Mouse (Mus musculus): ENCODE data around the gene Insyn1.

Gene Insyn1

DNA sequence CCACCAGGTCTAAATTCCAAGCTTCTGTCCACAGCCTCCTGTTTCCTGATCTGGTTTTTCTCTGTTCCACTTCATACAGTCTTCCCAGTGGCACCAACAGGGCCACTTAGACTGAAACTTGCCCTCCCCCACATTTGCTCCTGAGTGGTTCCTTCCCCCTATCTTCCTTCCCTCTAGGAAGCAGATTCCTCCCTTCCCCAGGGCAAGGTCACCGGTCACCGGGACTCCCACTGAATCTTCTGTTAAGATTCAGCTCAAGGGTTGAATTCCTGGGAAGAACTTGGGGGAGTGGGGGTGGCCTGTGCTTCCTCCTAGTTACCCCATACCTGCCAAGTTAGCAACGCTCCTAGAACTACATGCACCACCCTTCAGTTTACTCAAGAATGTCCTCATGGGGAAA is 1.3 kb upstream of the Insyn1 start:
- DNase-seq (ENCODE audit: low spot score in 2 of 2) = no peak

DNA sequence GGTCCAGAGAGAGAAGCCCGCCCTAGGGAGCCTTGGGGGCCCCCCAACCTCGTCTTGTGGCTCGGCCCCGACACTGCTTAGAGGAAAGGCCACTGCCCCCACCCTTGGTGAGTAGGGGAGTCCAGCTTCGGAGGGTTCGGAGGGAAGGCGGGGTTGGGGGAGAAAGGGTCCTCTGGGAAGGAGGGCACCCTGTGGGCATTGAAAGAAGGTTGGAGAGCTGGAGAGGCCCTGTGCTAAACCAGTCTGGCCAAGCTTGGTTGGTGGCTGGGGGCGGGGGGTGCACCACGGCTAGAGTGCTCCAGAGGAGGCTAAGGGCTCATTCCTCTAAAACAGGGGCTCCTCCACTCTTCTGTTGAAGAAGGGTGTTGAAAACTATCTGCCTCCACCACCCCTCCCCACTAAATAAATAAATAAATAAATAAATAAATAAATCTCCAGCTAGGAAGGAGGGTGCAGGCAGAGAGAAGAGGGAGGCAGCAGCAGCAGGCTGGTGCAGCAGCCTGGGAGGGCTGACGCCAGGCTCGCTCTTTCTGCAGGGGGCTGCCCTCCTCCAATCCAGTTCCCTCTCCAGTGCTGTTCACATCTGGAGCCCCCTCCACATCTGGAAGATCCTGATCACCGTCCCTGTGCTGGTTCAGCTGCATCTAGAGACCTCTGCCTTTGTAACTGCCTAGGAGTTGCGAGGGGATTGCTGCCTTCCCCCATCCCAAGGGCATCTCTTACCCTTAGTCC is 896 bp downstream of the Insyn1 start:
- DNase-seq (ENCODE audit: low spot score in 2 of 2) = no peak

DNA sequence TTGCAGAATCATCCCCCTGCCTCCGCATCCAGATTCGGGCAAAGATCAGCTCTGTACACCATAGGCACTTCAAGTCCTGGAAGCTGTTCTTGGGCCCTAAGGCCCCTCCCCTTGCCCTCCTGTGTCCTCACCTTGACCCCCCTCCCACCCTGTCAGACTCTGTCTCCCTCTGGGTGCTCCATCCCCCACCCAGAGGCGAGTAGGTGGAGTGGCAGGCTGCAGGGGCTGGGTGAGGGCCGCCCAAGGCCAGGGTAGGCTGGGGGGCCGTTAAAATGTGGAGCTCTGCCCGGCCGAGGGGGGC is 1.4 kb downstream of the Insyn1 start:
- no peak for DNase-seq (ENCODE audit: low spot score in 2 of 2)

DNA sequence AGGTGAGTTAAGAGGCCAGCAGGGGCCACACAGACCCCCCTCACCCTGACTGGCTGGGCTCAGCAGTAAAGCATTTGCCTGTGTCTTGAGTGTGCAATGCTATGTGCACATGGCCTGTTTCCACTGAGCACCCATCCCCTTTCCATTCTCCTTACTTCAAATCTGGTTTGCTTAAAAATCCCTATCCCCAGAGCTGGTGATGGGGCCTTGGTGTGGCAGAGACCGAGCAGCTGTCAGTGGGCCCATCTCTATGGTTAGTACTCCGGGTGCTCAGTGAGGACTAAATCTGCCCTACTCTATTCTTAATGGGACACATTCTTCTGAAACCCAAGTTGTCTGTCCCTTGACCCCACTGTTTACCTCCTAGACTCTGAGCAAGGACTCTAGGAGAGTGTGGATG is 2.0 kb downstream of the Insyn1 start:
- DNase-seq (ENCODE audit: low spot score in 2 of 2) = no peak

DNA sequence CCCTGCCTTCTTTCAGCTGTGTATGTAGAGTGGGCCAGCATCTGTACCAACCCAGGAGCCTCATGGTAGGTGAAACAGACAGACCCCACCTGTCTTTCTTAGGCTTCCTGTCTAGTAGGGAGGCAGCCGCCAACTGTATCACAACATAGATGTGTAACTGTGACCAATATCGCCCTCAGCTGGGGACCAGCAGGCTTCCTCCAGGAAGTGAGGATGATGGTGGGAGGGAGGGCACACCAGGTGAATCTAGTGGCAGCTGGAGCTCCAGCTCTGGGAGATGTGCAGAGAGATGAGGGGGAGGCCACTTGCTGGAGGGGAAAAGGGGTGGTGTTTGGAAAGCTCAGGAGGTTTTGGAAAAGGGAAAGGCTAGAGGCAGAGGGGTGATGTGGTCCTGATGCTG is 6.6 kb downstream of the Insyn1 start:
- DNase-seq (ENCODE audit: low spot score in 2 of 2) = no peak

DNA sequence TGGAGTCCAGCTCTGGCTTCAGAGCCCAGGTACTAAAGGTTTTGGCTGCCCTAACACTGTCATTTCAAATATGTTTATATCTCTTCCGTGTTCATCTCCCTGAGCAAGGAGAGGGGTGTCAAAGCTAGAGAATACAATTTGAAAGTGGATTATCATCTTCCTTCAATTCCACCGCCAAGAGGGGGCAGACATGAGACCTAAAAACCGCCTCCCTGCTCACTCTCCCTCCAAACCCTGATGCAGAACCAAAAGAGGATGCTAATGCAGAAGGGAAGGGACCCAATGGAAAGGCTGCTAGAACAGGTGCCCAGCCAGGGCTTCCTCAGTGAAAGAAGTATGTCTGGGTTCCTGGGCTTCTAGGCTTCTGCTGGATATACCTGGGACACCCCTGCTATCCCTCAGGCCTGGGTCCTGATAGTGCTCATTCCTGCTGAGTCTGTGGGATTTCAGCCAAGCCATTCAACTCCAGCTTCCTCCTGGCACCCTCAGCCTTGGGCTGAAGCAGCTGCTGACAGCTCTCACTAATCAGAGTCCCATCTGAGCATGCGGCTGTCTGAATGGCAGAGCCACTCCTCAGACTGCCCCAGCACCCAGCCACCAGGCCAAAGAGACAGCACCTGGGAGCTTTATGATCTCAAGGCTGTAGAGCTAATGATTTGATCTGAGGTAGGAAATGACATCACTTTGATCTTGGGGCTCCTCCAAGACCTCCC is 8.2 kb downstream of the Insyn1 start:
- peak in 1 of 2 experiments; percentile 49 for DNase-seq (ENCODE audit: low spot score in 2 of 2)

DNA sequence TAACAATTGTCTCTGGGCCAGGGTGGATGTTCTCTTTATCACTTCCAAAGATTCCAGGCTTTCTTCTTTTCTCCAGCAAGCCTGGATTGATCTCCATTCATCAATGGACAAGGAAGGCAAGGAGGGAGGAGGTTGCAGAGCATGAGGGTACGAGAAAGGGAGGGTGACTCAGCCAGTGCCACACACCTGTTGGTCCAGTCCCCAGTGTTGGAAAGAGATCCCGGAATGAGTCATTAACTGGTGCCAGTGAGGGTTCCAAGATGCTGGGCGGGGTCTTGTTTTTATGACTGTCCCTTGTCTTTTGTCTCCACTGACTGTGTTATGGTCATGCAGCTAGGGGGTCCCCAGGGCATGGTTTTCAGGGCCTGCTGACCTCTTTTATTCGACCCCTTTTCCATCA is 9.5 kb downstream of the Insyn1 start:
- no peak for DNase-seq (ENCODE audit: low spot score in 2 of 2)

DNA sequence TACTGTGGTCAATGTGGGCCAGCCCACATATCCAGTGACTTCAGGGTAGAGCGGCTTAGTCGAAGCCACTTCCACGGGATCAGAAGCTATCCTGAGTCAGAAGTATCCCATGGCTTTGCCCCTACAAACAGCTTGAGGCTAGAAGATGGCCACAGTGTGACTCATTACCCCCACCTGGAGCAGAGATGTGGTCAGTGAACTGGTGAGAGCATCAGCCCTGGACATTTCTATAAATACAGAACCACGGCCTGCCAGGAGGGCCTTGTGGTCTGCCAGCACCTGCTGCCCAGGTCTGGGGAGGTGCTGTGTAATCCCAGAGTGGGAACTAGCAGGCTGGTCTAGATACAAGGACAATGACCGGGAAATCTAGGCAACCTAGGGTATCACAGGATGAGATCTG is 12.5 kb downstream of the Insyn1 start:
- no peak for DNase-seq (ENCODE audit: low spot score in 2 of 2)

DNA sequence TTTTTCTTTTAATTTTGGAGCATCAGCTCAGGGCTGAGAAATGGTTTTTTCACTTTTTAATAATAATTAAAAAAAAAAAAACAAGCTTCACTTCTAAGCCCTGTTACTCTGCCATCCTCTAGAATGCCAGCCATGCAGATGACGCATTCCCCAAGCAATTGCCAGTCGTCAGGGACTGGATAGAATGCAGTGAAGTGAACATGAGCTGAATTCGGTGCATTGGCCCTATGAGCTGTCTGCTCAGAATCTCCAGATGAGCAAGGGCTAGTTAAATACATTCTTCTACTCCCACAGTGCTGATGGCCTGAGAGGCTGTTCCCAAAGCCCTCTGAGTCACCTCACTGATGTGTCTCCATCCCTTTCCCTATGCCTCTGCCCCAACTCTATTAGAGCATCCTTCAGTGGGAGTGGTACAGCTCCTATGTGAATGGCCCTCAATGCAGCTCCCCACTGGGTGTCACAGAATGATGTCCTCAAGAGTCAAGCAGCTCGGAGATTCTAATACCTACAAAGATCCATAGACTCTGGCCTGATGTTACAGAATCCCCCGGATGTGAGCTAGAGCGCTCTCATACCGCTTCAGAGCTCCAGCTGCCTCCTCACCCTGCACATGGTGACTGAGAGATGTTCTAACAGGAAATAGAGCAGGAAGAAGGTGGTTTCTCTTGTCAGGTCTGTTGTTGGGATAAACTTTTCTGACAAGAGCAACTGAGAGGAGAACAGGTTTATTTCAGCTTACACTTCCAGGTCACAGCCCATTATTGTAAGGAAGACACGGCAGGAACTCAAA is 19.0 kb downstream of the Insyn1 start:
- no peak for DNase-seq (ENCODE audit: low spot score in 2 of 2)

DNA sequence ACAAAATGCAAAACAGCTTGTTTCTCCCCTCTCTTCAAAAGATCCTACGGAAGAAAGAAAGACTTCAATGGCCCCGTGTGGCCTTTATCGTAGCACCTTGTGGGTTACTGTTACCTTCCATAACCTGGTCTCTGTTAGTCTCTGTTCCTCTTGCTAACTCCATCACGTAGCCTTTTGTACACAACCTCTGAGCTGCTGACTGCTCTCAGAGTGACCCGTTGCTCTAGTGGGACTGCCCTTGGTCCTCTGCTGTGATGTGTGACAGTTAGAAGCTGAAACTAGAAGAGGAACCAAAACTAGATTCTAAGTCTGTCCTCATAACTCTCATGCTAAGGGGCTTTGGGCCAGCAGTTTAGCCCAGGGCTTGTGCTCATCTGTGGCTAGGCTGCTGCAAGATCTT is 22.0 kb downstream of the Insyn1 start:
- no peak for DNase-seq (ENCODE audit: low spot score in 2 of 2)

DNA sequence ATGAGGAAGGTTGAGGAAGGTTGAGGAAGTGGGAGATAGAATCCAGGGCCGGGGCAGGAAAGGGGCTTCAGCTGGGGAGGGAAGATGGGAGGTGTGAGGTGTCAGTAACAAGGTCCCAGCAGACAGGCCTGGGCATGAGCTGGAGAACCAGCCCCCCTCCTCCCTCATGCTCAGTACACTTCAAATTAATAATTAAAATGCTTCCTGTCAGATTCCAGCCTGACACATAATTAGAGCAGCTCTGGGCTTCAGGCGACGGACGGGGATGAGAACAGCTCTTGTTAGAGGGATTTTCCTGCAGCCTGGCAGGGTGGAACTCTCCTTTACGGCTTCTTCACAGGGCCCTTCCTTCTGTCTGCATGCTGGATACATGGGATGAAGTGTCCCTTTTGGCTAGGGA is 25.3 kb downstream of the Insyn1 start:
- no peak for DNase-seq (ENCODE audit: low spot score in 2 of 2)

DNA sequence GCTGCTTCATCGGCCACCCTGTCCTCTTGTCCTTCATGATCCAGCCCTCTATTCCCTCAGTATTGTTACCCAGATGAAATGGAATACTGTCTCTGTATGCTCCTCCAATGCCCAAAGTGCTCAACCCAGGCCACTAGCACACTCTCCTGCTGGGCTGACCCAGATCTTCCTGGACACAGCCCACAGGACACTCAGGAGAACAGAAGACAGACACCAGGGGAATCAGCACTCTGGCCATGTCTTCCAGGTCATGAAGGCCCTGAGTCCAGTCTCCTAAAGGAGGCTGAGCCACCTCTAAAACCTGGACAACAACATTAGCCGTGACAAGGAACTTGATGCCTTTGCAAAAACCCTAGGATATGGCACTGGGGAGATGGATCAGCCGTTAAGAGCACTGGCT is 28.1 kb downstream of the Insyn1 start:
- no peak for DNase-seq (ENCODE audit: low spot score in 2 of 2)

DNA sequence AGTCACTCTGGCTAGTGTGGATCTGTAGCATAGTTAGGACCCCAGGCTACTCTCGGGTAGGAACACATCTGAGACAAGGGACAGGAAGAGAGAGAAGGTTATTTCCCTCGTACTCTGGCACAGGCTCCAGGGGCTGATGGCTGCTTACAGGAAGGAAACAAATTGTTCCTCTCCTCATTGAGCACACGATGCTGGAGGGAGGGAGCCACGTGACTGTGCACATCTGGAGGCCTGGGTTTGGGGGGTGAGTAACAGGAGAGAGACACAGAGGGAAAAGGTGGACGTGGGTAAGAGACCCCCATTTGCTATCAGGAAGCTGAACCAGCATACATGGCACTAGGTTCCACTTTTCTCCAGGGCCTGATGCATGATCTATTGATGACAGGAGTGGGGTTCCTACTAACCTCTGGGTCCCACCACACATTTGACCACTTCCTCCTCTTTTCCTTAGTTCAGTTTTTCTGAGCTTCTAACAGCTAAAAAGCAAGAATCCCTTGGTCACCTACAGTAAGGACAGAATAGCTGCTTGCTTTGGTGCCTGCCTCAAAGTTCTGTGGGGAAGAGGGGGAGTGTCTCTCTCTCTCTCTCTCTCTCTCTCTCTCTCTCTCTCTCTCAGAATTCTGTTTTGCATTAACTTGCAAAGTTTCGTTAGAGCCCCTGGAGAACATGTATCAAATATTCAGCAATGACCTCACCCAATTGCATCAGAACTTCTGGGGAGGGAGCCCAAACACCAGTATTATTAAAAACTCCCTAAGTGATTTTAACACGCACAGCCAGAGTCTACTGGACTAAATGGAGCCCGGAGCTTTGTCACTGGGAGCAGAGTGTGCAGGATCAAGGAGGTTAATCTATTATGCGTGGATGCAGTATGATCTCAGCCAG is 29.7 kb downstream of the Insyn1 start:
- no peak for DNase-seq (ENCODE audit: low spot score in 2 of 2)

DNA sequence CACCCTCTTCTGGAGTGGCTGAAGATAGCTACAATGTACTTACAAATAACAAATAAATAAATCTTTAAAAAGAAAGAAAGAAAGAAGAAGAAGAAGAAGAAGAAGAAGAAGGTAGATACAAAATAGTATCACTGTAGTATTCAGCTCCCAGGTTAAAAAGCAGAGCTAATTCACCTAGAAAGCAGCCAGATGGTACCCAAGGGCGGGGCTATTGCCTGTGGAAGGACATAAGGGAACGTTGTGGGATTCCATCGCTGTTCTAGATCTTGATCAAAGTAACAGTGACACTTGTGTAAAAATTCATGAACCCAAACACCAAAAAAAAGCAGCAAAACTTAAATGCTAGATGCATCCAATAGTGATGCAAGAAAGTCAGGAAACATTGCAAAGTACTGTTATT is 31.6 kb downstream of the Insyn1 start:
- no peak for DNase-seq (ENCODE audit: low spot score in 2 of 2)

DNA sequence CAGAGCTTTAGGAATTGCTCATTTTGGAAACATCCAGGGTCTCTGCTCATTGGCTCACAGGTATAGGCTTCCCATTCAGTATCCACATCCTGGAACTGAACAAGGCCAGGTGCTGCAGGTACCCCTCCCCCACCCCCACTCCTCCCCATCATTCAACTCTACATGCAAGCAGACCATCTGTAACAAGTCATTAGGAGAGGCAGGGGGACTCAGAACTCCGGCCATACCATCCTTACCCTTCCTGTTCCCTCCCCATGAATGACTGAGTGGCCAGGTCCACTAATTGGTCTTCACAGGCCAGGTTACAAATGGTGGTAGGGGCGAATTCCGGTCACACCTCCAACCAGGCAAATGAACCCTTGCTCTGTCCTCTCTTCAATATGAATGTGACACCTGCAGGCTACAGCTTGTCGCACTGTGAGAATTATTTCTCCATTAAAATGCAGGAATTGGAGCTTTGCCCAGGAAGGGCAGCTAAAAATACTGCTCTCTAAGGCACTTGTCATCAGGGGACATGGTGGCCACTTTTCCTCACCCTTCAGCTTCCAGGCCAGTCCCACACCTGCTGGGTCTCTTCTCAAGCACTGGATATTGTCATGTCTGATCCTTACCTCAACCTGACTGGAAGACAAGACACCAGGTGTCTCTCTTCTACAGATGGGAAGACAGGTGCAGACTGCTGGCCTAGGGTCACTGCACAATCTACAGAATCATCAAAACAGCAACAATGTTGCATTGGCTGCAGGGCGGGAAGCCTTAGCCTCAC is 32.6 kb downstream of the Insyn1 start:
- no peak for DNase-seq (ENCODE audit: low spot score in 2 of 2)

DNA sequence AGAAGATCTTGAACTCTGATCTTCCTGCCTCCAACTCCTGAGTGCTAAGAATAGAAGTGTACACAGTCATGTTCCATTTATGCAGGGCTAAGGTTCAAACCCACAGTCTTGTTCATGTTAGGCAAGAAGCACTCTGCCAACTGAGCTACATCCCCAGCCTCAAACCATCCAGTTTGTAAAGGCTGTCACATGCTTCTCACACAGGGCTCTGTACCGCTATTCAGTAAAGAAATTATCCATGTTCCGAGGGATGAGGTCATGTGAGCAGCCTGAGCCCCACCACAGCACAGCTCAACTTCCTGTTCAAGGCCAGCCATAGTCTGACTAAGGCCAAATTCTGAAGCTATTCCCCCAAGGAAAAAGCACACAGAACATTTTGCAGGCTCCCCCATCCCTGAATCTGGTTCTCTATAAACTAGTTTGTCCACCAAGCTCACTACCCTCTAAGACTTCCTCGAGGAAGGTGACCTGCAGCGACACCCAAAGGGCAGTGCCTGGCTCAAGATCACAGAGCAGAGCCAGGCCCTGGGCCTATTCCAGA is 33.5 kb downstream of the Insyn1 start:
- DNase-seq (ENCODE audit: low spot score in 2 of 2) = no peak

DNA sequence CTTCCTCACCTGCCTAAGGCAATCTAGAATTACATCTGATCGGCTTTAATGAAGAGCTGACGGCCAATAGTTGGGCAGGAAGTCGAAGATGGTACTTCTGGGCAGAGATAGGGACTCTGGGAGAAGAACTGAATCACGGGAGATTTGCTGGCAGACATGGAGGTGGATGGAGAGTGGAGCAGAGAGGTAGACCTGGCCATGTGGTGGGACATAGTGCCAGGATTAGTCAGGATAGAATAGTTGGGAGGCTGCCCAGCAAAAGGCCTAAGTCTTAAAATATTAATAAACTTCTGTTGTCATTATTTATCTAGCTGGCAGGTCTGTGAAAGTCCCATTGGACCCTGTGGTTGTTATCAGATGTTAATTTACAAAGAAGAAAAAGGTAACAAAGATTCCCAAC is 36.7 kb downstream of the Insyn1 start:
- DNase-seq (ENCODE audit: low spot score in 2 of 2) = no peak

DNA sequence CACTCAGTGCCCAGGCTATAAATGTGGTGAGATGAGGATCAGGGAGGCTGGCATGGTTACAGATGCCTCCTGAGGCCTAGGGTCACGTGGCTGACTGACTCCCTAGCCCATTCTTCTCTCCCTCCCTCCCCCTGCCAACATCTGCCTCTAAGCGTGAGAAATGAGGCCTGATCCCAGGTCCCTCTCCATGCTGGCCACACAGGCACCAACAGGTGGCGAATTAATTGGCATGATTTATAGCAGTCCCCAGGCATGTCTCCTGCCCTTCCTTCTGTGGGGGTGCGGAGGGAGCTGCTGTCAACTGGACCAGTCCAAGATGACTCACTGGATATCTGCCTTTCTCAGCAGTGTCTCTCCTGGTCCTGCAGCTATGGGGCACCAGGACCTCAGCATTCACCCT is 39.4 kb downstream of the Insyn1 start:
- DNase-seq (ENCODE audit: low spot score in 2 of 2) = no peak

DNA sequence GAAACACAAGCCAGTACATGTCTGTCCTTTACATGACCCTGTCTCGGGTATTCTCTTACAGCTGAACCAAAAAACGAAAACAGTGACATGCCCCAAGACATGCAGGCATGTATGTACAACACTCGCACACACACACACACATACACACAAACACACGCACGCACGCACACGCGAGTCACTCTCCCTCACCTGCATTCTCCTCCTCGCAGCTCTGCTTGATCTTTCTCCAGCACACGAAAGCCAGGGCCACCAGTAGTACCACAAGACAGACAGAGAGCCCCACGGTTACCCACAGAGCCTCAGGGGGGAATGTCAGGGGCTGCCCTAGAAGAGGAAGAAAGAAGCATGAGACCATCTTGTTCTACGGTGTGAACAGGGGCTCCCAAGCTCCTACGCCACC is 42.0 kb downstream of the Insyn1 start:
- no peak for DNase-seq (ENCODE audit: low spot score in 2 of 2)

DNA sequence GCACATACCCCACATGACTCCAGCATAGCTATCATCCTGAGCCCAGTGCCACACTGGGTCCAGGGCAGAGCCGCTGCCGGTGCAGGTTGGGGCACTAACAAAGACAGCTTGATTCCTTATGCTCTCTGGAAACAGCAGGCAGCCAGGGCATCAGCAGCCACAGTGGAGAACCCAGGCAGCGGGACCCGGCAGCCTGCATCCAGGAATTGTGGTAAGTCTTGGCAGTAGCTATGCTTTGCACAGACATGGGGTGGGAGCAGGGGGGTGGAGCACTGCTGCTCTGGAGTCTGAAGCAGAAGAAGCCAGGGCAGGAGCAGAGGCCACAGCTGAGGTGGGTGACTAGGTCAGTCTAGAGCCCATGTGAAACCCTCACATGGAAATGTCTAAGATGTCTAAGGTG is 43.8 kb downstream of the Insyn1 start:
- no peak for DNase-seq (ENCODE audit: low spot score in 2 of 2)

DNA sequence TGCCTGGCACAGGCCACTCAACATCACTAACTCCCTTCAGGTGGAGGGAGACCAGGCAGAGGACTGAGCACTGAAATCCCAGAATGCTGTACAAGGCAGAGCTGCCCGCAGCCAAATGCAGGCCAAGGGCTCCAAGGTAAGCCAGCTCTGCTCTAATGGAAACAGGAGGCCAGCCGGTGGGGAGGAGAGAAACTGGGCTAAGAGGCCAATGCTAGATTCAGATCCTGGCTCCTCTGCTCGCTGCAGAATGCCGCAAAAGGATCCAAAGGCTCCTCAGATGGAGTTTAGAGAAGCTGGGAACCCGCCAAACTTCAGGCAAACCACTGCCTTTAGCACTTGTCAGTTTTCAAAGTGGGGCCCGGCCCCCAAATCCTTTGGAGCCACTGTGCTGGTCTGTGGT is 44.9 kb downstream of the Insyn1 start:
- DNase-seq (ENCODE audit: low spot score in 2 of 2) = no peak

All from left cerebral cortex, adult 9 months (tissue).